Mouse (Mus musculus): Measurements from ENCODE around the gene Hes1.

DNA sequence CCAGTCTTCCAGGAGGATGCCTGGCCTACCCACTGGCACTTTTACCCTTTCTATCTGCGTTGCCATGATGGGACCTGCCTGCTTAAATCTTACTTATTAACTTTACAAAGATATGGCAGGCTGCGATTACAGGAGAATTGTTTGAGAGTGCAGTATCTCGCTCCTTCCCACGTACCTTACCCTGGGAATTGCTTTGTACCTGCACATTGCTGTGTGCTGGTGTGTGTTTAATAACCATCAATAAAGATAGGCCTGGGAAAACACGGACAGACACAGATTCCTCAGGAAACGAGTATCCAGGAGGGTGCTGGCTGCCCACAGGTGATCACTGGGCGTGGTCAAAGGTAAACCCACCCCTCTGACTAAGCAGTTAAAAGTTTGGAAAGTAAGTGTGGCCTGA, 8.3 kb upstream of the Hes1 start:
- TF ChIP-seq POLR2A (IDR thresholded peaks at IDR 0.05; ENCODE audit: insufficient read depth, low read length) (no peak), CTCF (IDR thresholded peaks at IDR 0.05; ENCODE audit: low read depth, low read length) (no peak), EP300 (IDR thresholded peaks at IDR 0.05; ENCODE audit: insufficient read depth, low read depth, low read length) (no peak)

Measured in ES-Bruce4 (cell line).